Mouse (Mus musculus) Patski (cell line): ENCODE data around the gene Pmf1. TPM values are rescaled to one million over a fixed set of nuclear protein-coding genes. Genes with fewer than 3 reads are reported as not detected.

Source experiments
- ATAC-seq: fragments of 100-300 bp; one replicate; pipeline ENCODE4 v1.8.0; 2021
- CTCF ChIA-PET: fragments of 350-600 bp; sonication (Branson Sonifier 250); formaldehyde crosslinking; loops from one replicate; lab custom pipeline; 2022; ENCODE audit warnings: inconsistent platforms; lab: Charles Lee
- POLR2A ChIA-PET: fragments of 350-600 bp; sonication (Branson Sonifier 250); formaldehyde crosslinking; loops from one replicate; lab custom pipeline; 2022; ENCODE audit warnings: antibody characterized with exemption, inconsistent platforms; lab: Charles Lee
- DNase-seq: peaks from one replicate; pipeline ENCODE4 v3.0.0-alpha.2; 2011; ENCODE audit warnings: low read depth, low spot score
- H3K27me3 ChIP-seq: fragments of 371-371 bp; one replicate; pipeline ENCODE4 v1.5.1; 2021
- CTCF ChIP-seq: fragments of 100-300 bp; IDR thresholded peaks from one replicate; pipeline ENCODE4 v1.5.1; 2021
- in situ Hi-C: fragments of 300-500 bp; cut with MboI; formaldehyde crosslinking; loops from 3 replicates; pipeline ENCODE4 v1.11.1; 2018; ENCODE audit warnings: low pct_unique_long_range_greater_than_20kb, mixed read lengths
- polyA plus RNA-seq: library from polyadenylated mRNA; unstranded; gene quantifications from one replicate; pipeline ENCODE4 v1.2.3, GENCODE M21; 2021

Pmf1 gene
- 80.1 TPM for polyA plus RNA-seq

GRCm38 (mm10) chr3:88409741-88410644 is at the start of gene Pmf1:
TSS of gene Pmf1 (minus strand) at chr3:88410331.
- POLR2A ChIA-PET: interaction anchor here (0.6 to 5.1 kb wide), 14 partner anchors 12 to 135 kb away, joined by 3 to 30 read pairs (median 4); partner anchors contain the start of gene Slc25a44
- peak; percentile 77 for ATAC-seq
- in situ Hi-C loops: loop anchor here (5.0 kb wide), 2 partner anchors 62 to 112 kb away; no protein-coding TSS in a partner anchor

GRCm38 (mm10) chr3:88458778-88459219 is 48.7 kb upstream of the Pmf1 start:
- no peak for DNase-seq
- no peaks in the 10 kb centered on the region for H3K27me3 ChIP-seq
- ChIA-PET POLR2A (no interaction called here), CTCF (interaction anchor here (1.2 kb wide), 1 partner anchor 13 kb away, joined by 5 read pairs; no protein-coding TSS in a partner anchor)
- no peak for ATAC-seq
- TF ChIP-seq CTCF: no peak
- in situ Hi-C loops: no loop called here

More at GRCm38 (mm10) chr3:88409741-88410644, at the start of gene Pmf1:
- TF ChIP-seq CTCF: no peak
- CTCF ChIA-PET: interaction anchor here (0.9 to 10.5 kb wide), 8 partner anchors 10 to 111 kb away, joined by 3 to 295 read pairs (median 3); partner anchors contain the start of gene Sema4a
- peak; percentile 89 for DNase-seq
- H3K27me3 ChIP-seq: no peaks in the 10 kb centered on the region

- ATAC-seq (no peak), DNase-seq (no peak)
- no peak for TF ChIP-seq CTCF
- in situ Hi-C loops: no loop called here
- CTCF ChIA-PET: interaction anchor here (1.0 to 2.7 kb wide), 7 partner anchors 9 to 126 kb away, joined by 3 to 29 read pairs (median 4); no protein-coding TSS in a partner anchor
- POLR2A ChIA-PET: interaction anchor here (0.7 to 1.5 kb wide), 5 partner anchors 9 to 49 kb away, joined by 3 to 5 read pairs (median 4); partner anchors contain the start of gene Pmf1
- no peaks in the 10 kb centered on the region for H3K27me3 ChIP-seq
These were observed 46.8 kb upstream of the Pmf1 start for GRCm38 (mm10) chr3:88456746-88457532.

- ATAC-seq: no peak
- in situ Hi-C loops: no loop called here
- no peaks in the 10 kb centered on the region for H3K27me3 ChIP-seq
- CTCF ChIA-PET: interaction anchor here (1.0 to 2.7 kb wide), 6 partner anchors 9 to 125 kb away, joined by 3 to 29 read pairs (median 5); no protein-coding TSS in a partner anchor
- no peak for DNase-seq
- no peak for TF ChIP-seq CTCF
- POLR2A ChIA-PET: interaction anchor here (0.7 to 1.5 kb wide), 4 partner anchors 10 to 49 kb away, joined by 3 to 5 read pairs (median 4); no protein-coding TSS in a partner anchor
These were observed 46.2 kb upstream of the Pmf1 start for GRCm38 (mm10) chr3:88456313-88456712.

GRCm38 (mm10) chr3:88455588-88456264 is 45.6 kb upstream of the Pmf1 start:
- DNase-seq: no peak
- no peaks in the 10 kb centered on the region for H3K27me3 ChIP-seq
- in situ Hi-C loops: no loop called here
- no peak for ATAC-seq
- no peak for TF ChIP-seq CTCF
- POLR2A ChIA-PET: interaction anchor here (0.5 to 1.5 kb wide), 4 partner anchors 9 to 48 kb away, joined by 3 to 5 read pairs (median 4); no protein-coding TSS in a partner anchor
- CTCF ChIA-PET: interaction anchor here (1.0 to 2.7 kb wide), 6 partner anchors 8 to 125 kb away, joined by 3 to 29 read pairs (median 5); no protein-coding TSS in a partner anchor

GRCm38 (mm10) chr3:88454762-88455587 is 44.8 kb upstream of the Pmf1 start:
- no peak for DNase-seq
- CTCF ChIA-PET: interaction anchor here (1.4 to 1.5 kb wide), 2 partner anchors 29 to 33 kb away, joined by 3 read pairs; no protein-coding TSS in a partner anchor
- H3K27me3 ChIP-seq: no peaks in the 10 kb centered on the region
- in situ Hi-C loops: no loop called here
- no peak for ATAC-seq
- POLR2A ChIA-PET: interaction anchor here (1.3 kb wide), 1 partner anchor 10 kb away, joined by 3 read pairs; no protein-coding TSS in a partner anchor
- TF ChIP-seq CTCF: no peak

GRCm38 (mm10) chr3:88453986-88454385 is 43.9 kb upstream of the Pmf1 start:
- no peak for TF ChIP-seq CTCF
- ChIA-PET CTCF (interaction anchor here (1.4 to 1.5 kb wide), 2 partner anchors 13 to 32 kb away, joined by 3 to 7 read pairs; no protein-coding TSS in a partner anchor), POLR2A (interaction anchor here (1.3 kb wide), 1 partner anchor 11 kb away, joined by 3 read pairs; no protein-coding TSS in a partner anchor)
- no peak for ATAC-seq
- in situ Hi-C loops: no loop called here
- no peaks in the 10 kb centered on the region for H3K27me3 ChIP-seq
- DNase-seq: no peak

- DNase-seq (no peak), ATAC-seq (no peak)
- POLR2A ChIA-PET: no interaction called here
- no peak for TF ChIP-seq CTCF
- no peaks in the 10 kb centered on the region for H3K27me3 ChIP-seq
- CTCF ChIA-PET: interaction anchor here (1.5 kb wide), 1 partner anchor 14 kb away, joined by 7 read pairs; no protein-coding TSS in a partner anchor
- in situ Hi-C loops: no loop called here
These were observed 43.2 kb upstream of the Pmf1 start for GRCm38 (mm10) chr3:88453369-88453768.
